Mouse (Mus musculus) heart, postnatal 14 days (tissue): ENCODE measurements around the gene Zfp51. TPM values are rescaled to one million over a fixed set of nuclear protein-coding genes. Genes with fewer than 3 reads are reported as not detected.

Experiments
- DNase-seq, 2 experiments: peaks; one replicate each; pipeline ENCODE4 v3.0.0; 2021 to 2022
- intact Hi-C: fragments of 180-260 bp; cut with DNase I; formaldehyde crosslinking; loops from one replicate; pipeline ENCODE4 v1.15.1; 2025
- total RNA-seq, 2 experiments: library from RNA; stranded (reverse); gene quantifications; 2 replicates each; pipeline ENCODE4 v1.2.3; 2021

Zfp51 gene
- total RNA-seq, 2 experiments from 2014 or later = 5.8 to 6.5 TPM

DNA sequence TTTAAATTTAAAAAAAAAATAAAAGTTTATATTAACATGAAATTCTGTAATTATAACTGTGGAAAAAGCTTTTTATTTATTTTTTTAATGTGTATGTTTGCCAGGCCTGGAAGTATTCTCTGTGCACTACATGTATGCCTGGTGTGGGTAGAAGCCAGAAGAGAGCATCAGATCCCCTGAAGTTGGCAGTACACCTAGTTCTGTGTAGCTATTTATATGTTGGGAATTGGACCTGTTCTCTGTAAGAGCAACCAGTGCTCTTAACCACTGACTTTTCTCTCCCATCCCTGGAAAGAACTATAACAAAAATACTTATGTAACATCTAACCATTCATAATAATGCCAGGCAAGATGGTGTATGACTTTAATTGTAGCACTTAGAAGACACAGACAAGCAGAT, 59.6 kb downstream of the Zfp51 start:
- intact Hi-C loops = loop anchor here (5.0 kb wide), 1 partner anchor 57 kb away; the partner anchor contains the start of gene Zfp51
- no peak for DNase-seq

Other genes starting within 250 kb of the Zfp51 start
- not detected for gene Vmn1r234, start 224.3 kb upstream of the Zfp51 start, total RNA-seq
- not detected for gene Vmn1r235, start 194.0 kb upstream of the Zfp51 start, total RNA-seq
- gene Vmn1r236, start 167.4 kb upstream of the Zfp51 start, total RNA-seq = not detected
- not detected for gene Vmn1r237, start 138.5 kb upstream of the Zfp51 start, total RNA-seq
- gene Zfp677, start 66.6 kb upstream of the Zfp51 start, total RNA-seq = under 1 TPM; 0.60 to 0.71 TPM
- 1 to 10 TPM in 1 of 2 experiments, under 1 TPM in 1; 0.76 to 1.4 TPM for gene Zfp54, start 27.1 kb upstream of the Zfp51 start, total RNA-seq
- 1 to 10 TPM; 2.4 to 2.9 TPM for gene Zfp53, start 38.6 kb downstream of the Zfp51 start, total RNA-seq
- 1 to 10 TPM; 3.8 to 5.4 TPM for gene Zfp52, start 85.2 kb downstream of the Zfp51 start, total RNA-seq
- 1 to 10 TPM; 4.2 to 5.3 TPM for gene Zfp948, start 116.6 kb downstream of the Zfp51 start, total RNA-seq
- 1 to 10 TPM; 2.6 to 3.1 TPM for gene Zfp983, start 200.2 kb downstream of the Zfp51 start, total RNA-seq
- 1 to 10 TPM; 1.3 to 1.6 TPM for gene Gm10226, start 241.5 kb downstream of the Zfp51 start, total RNA-seq